Mouse (Mus musculus) kidney, adult 2 months (tissue): ENCODE data around the gene Cerkl.

ENCODE experiments used
- CTCF ChIP-seq: fragments of 200-500 bp; conservative IDR thresholded peaks from 2 replicates; pipeline ENCODE4 v1.5.1; 2011; ENCODE audit warnings: low read depth, mild to moderate bottlenecking, control low read depth, low read length, moderate library complexity, mixed read lengths; ENCODE audit not compliant: insufficient read depth, insufficient read length
- POLR2A ChIP-seq: fragments of 200-500 bp; IDR thresholded peaks from one replicate; pipeline ENCODE4 v1.6.1; 2011; ENCODE audit warnings: low read depth, low read length, control low read depth

- TF ChIP-seq CTCF (no peak), POLR2A (no peak)
These were observed 34.9 kb downstream of the Cerkl start for GRCm38 (mm10) chr2:79421696-79422095.
